Mouse (Mus musculus) subcutaneous adipose tissue, adult 2 months (tissue): ENCODE data around the gene Mlh3. TPM values are rescaled to one million over a fixed set of nuclear protein-coding genes. Genes with fewer than 3 reads are reported as not detected.

Experiments
- polyA plus RNA-seq: library from polyadenylated mRNA; depleted of rRNA; stranded (reverse); fragments of >200 nt; gene quantifications from 2 replicates; pipeline ENCODE4 v1.2.3, GENCODE M21; 2012; ENCODE audit warnings: low replicate concordance; rRNA removed

Gene Mlh3
- polyA plus RNA-seq = 5.9 and 7.9 TPM in 2 replicates

DNA sequence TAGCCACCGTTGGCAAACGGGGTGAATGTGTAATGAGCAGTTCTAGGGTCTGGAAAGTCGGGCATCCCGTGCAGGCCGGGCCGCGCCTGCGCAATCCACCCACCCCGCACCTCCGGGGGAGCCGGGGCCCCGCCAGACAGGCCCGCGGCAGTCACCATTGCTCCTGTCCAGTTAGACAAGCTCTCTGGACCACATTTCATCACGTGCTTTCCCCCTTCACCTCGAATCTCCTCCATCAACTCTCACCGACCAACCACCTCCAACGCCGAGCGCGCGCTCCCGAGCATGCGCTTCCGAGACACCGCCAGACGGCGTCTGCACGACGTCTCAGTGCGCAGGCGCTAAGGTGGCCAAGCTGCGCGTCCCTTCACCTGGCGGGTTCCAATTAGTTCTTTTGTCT lies at the start of gene Mlh3:
TSS of gene Mlh3 (minus strand) at position 281 of the 400 bp plus-strand sequence.

GRCm38 (mm10) chr12:85288486-85289156 lies 18.2 kb upstream of the Mlh3 start, which contains the start of gene Zc2hc1c:
Gene Zc2hc1c, plus strand, starts transcription at chr12:85288591.

DNA sequence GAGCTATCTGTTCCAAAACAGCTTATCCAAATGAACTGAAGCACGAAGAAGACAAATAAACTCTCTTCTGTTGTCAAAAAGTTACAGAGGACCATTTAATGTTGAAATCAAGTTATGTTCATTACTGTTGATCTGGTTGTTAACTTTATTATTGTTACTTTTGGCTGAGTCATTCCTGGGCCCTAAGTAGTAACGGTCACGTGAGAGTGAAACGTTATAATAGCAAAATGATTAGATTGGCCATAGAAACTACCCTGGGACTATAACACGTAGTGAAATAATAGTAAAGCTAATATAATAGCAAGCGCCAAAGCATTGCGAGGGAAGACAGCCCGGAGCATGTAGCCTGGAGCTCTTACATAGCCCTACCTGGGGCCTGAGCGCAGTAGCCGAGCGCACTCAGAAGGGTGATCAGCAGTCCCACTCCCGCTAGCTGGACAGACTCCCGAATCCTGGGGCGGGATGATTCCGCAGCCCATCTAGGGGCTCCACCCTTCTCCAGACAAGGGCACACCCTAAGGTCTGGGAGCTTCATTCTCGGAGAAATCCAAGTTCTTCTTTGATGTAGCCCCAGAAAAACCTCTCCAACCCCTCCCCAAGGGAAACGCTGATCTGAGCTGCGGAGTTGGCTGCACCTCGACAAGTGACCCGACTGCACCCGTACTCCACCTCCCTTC lies 17.5 kb upstream of the Mlh3 start, which contains the start of gene Acyp1:
TSS of gene Acyp1 (minus strand) at position 630 of the 677 bp plus-strand sequence.

DNA sequence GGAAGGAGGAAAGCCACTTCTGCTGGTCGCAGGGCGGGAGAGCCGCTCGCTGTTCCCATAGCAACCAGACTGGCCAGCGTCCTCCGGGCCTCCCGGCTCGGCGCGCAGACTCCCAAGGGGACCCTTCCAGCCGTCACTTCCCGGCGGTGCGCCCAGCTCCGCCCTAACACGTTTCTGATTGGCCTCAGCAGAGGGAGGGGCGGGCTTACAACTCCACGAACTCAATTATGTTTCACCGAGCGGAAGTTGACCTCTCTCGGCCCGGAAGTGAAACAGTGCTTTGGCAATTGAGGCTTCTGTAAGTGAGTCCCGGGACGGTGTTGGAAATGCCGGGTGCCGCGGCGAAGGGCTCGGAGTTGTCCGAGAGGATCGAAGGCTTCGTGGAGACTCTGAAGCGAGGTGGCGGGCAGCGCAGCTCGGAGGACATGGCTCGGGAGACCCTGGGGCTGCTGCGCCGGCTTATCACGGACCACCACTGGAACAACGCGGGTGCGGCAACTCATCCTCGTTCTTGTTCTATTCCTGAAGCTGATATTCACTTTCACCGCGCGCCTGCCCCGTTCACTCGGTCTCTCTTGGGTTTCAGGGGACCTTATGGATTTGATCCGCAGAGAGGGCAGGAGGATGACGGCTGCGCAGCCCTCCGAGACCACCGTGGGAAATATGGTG lies 51.0 kb downstream of the Mlh3 start, which contains the start of gene Eif2b2:
TSS of gene Eif2b2 (plus strand) at position 246 of the 669 bp plus-strand sequence.

Other genes starting within 250 kb of the Mlh3 start
- gene Prox2, start 159.8 kb downstream of the Mlh3 start, polyA plus RNA-seq = 3.9 and 4.6 TPM in 2 replicates
- gene Dlst, start 159.8 kb downstream of the Mlh3 start, polyA plus RNA-seq = 169 and 208 TPM in 2 replicates
- 2.2 and 5.1 TPM in 2 replicates for gene Rps6kl1, start 119.3 kb downstream of the Mlh3 start, polyA plus RNA-seq
- gene Pgf, start 92.8 kb downstream of the Mlh3 start, polyA plus RNA-seq = 3.5 and 4.5 TPM in 2 replicates
- gene Eif2b2, start 51.1 kb downstream of the Mlh3 start, polyA plus RNA-seq = 94.5 and 97.0 TPM in 2 replicates
- gene Acyp1, start 17.8 kb upstream of the Mlh3 start, polyA plus RNA-seq = 7.2 and 8.9 TPM in 2 replicates
- gene Zc2hc1c, start 18.0 kb upstream of the Mlh3 start, polyA plus RNA-seq = 0.32 and 2.3 TPM in 2 replicates
- 40.6 and 49.8 TPM in 2 replicates for gene Nek9, start 68.8 kb upstream of the Mlh3 start, polyA plus RNA-seq
- 189 and 236 TPM in 2 replicates for gene Tmed10, start 104.2 kb upstream of the Mlh3 start, polyA plus RNA-seq
- 9.2 and 18.1 TPM in 2 replicates for gene Fos, start 203.3 kb upstream of the Mlh3 start, polyA plus RNA-seq